Mouse (Mus musculus): ENCODE measurements at regions not wholly inside any gene's neighbourhood (a gene's known extent, or its start where the extent isn't known, plus 50 kb on each side); places are given as distances from the start of the nearest gene placed in this dataset.

- no peak for TF ChIP-seq POLR2A (IDR thresholded peaks at IDR 0.05; ENCODE audit: low read depth, low read length)
- no peak for TF ChIP-seq CTCF (conservative IDR thresholded peaks at IDR 0.05; ENCODE audit: insufficient read depth, insufficient read length, low read depth, low read length)
Measured at GRCm38 (mm10) chr1:35806731-35807130, 261.5 kb upstream of the Hs6st1 start.

Data from kidney, adult 2 months (tissue).